22 mouse cellular contexts compared by ENCODE assay signal in the genomic region with DNA sequence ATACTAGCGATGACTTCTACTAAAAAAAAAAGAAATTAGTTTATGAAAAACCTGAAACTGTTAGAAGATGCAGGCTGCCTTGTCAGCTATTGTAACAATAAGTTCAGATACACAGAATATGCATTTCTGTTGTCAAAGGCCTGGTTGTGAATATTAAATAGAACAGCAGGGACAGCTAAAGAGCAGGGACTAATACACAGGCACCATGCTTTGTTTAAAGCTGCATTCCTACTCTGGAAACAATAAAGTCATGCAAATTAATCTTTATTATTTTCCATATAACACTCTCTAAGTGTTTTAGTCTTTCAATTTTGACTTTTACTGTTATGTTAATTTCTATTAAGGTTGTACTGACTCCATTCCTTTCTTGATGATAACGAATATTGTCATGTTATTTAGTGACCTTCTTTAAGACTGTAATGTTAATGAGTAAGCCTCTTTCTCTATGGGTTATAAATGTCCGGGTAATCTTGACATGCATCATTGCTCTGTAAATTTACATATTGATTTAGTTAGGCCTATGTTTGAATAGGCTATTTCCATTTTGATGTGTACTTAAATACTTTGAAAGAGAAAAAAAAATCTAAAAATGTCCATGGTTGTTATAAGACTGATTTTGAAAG.
DNase-seq lines count a peak whose midpoint lies in the region; ATAC-seq lines count a peak whose summit lies in the region.
"Had no signal": no experiment of that assay in that cellular context is flagged by ENCODE, and none has a peak within 500 bp of the region (broad histone marks: within the 10 kb centered on the region; RNA-seq: fewer than 3 reads in every experiment).

No protein-coding gene starts in this region.

- no peak for DNase-seq in midbrain, embryonic 10.5 days (ENCODE audit: low spot score)
- DNase-seq in neural tube, embryonic 11.5 days (ENCODE audit: low spot score): no peak
- peak; percentile 63 for DNase-seq in retina, postnatal 1 day
- no peak for DNase-seq in frontal cortex, postnatal 14 days (ENCODE audit: low spot score in 2 of 2)
- DNase-seq: adrenal gland, adult 2 months; adrenal gland, postnatal 14 days; cerebellum, adult 11 months; cerebellum, adult 2 months; cerebellum, adult 9-11 months; cerebellum, postnatal 25 days; gastrocnemius, adult 2 months; gastrocnemius, postnatal 14 days; heart, adult 11 months had no signal

- no peak overlapping the region for H3K9ac ChIP-seq in midbrain, embryonic 12.5 days (replicated peaks)
- no peak overlapping the region for H3K9ac ChIP-seq in neural tube, embryonic 11.5 days (ENCODE audit: low read length)
- no peak overlapping the region for H3K9ac ChIP-seq in neural tube, embryonic 15.5 days (replicated peaks)
- no peak overlapping the region for H3K9ac ChIP-seq in neural tube, embryonic 14.5 days (replicated peaks; ENCODE audit: low read depth, low read length)
- H3K9ac ChIP-seq: embryonic facial prominence, embryonic 12.5 days; embryonic facial prominence, embryonic 15.5 days; hindbrain, embryonic 15.5 days had no signal

- WGBS in midbrain, embryonic 12.5 days: 69% methylated on average over 3 of the region's 3 CpGs
- 79% methylated on average over 3 of the region's 3 CpGs for WGBS in midbrain, embryonic 10.5 days
- WGBS in neural tube, embryonic 11.5 days: 74% methylated on average over 3 of the region's 3 CpGs
- 49% methylated on average over 3 of the region's 3 CpGs for WGBS in neural tube, embryonic 15.5 days
- WGBS in neural tube, embryonic 14.5 days: 45% methylated on average over 3 of the region's 3 CpGs

- H3K27ac ChIP-seq in midbrain, embryonic 12.5 days (replicated peaks): no peak overlapping the region
- H3K27ac ChIP-seq in midbrain, embryonic 10.5 days (replicated peaks): no peak overlapping the region
- H3K27ac ChIP-seq in neural tube, embryonic 11.5 days (ENCODE audit: low read depth, low read length): no peak overlapping the region
- H3K27ac ChIP-seq in neural tube, embryonic 15.5 days (replicated peaks): no peak overlapping the region
- H3K27ac ChIP-seq in neural tube, embryonic 14.5 days (ENCODE audit: low read depth, low read length): no peak overlapping the region
- H3K27ac ChIP-seq: embryonic facial prominence, embryonic 12.5 days; embryonic facial prominence, embryonic 15.5 days; gastrocnemius, adult 2 months; hindbrain, embryonic 15.5 days had no signal

- H3K4me2 ChIP-seq in midbrain, embryonic 12.5 days (replicated peaks): no peak overlapping the region
- H3K4me2 ChIP-seq in neural tube, embryonic 11.5 days (ENCODE audit: low read depth): no peak overlapping the region
- H3K4me2 ChIP-seq in neural tube, embryonic 15.5 days: no peak overlapping the region
- no peak overlapping the region for H3K4me2 ChIP-seq in neural tube, embryonic 14.5 days (ENCODE audit: low read depth, low read length)
- H3K4me2 ChIP-seq: embryonic facial prominence, embryonic 12.5 days; embryonic facial prominence, embryonic 15.5 days; heart, embryonic 11.5 days; hindbrain, embryonic 15.5 days had no signal

- no peak overlapping the region for H3K4me3 ChIP-seq in midbrain, embryonic 12.5 days
- H3K4me3 ChIP-seq in midbrain, embryonic 10.5 days: no peak overlapping the region
- no peak overlapping the region for H3K4me3 ChIP-seq in neural tube, embryonic 11.5 days (ENCODE audit: low read depth, low read length)
- H3K4me3 ChIP-seq in neural tube, embryonic 15.5 days (replicated peaks): no peak overlapping the region
- H3K4me3 ChIP-seq in neural tube, embryonic 14.5 days (ENCODE audit: low read depth, low read length): no peak overlapping the region
- H3K4me3 ChIP-seq: embryonic facial prominence, embryonic 12.5 days; embryonic facial prominence, embryonic 15.5 days; gastrocnemius, adult 2 months; hindbrain, embryonic 15.5 days had no signal

- no peaks in the 10 kb centered on the region for H3K36me3 ChIP-seq in midbrain, embryonic 12.5 days
- no peaks in the 10 kb centered on the region for H3K36me3 ChIP-seq in midbrain, embryonic 10.5 days
- H3K36me3 ChIP-seq in neural tube, embryonic 11.5 days (ENCODE audit: control insufficient read depth, insufficient read depth, low read length): no peaks in the 10 kb centered on the region
- no peaks in the 10 kb centered on the region for H3K36me3 ChIP-seq in neural tube, embryonic 15.5 days
- no peaks in the 10 kb centered on the region for H3K36me3 ChIP-seq in neural tube, embryonic 14.5 days (ENCODE audit: control insufficient read depth, insufficient read depth, low read length)
- H3K36me3 ChIP-seq: embryonic facial prominence, embryonic 12.5 days; embryonic facial prominence, embryonic 15.5 days; hindbrain, embryonic 15.5 days had no signal

- ATAC-seq in midbrain, embryonic 12.5 days (ENCODE audit: low FRiP score, low read depth): peak; percentile 52; the same call in 1 of the 2 replicates
- peak; percentile 55; the same call in 1 of the 2 replicates for ATAC-seq in neural tube, embryonic 11.5 days (ENCODE audit: insufficient read depth, low FRiP score, low TSS enrichment)
- ATAC-seq in neural tube, embryonic 15.5 days (ENCODE audit: low FRiP score): no peak
- peak; percentile 34; the same call in 1 of the 2 replicates for ATAC-seq in neural tube, embryonic 14.5 days (ENCODE audit: low read depth)
- ATAC-seq: CD4-positive, CD25-positive, alpha-beta regulatory T cell, adult 4 months; forebrain, embryonic 14.5 days had no signal

- H3K4me1 ChIP-seq in midbrain, embryonic 12.5 days: no peaks in the 10 kb centered on the region
- H3K4me1 ChIP-seq in midbrain, embryonic 10.5 days: no peaks in the 10 kb centered on the region
- H3K4me1 ChIP-seq in neural tube, embryonic 11.5 days (ENCODE audit: control insufficient read depth, insufficient read depth, low read length): no peaks in the 10 kb centered on the region
- no peaks in the 10 kb centered on the region for H3K4me1 ChIP-seq in neural tube, embryonic 15.5 days
- H3K4me1 ChIP-seq in neural tube, embryonic 14.5 days (ENCODE audit: control insufficient read depth, insufficient read depth, low read length): no peaks in the 10 kb centered on the region
- H3K4me1 ChIP-seq: embryonic facial prominence, embryonic 12.5 days; embryonic facial prominence, embryonic 15.5 days; hindbrain, embryonic 15.5 days had no signal

- H3K9me3 ChIP-seq in midbrain, embryonic 12.5 days: no peaks in the 10 kb centered on the region
- no peaks in the 10 kb centered on the region for H3K9me3 ChIP-seq in midbrain, embryonic 10.5 days (replicated peaks)
- no peaks in the 10 kb centered on the region for H3K9me3 ChIP-seq in neural tube, embryonic 11.5 days (ENCODE audit: control insufficient read depth, low read length)
- no peaks in the 10 kb centered on the region for H3K9me3 ChIP-seq in neural tube, embryonic 15.5 days (replicated peaks)
- no peaks in the 10 kb centered on the region for H3K9me3 ChIP-seq in neural tube, embryonic 14.5 days (ENCODE audit: control insufficient read depth, low read length)
- H3K9me3 ChIP-seq: embryonic facial prominence, embryonic 12.5 days; embryonic facial prominence, embryonic 15.5 days; hindbrain, embryonic 15.5 days had no signal

- no peaks in the 10 kb centered on the region for H3K27me3 ChIP-seq in midbrain, embryonic 12.5 days
- no peaks in the 10 kb centered on the region for H3K27me3 ChIP-seq in midbrain, embryonic 10.5 days (ENCODE audit: low read depth, poor library complexity, severe bottlenecking)
- H3K27me3 ChIP-seq in neural tube, embryonic 11.5 days (ENCODE audit: control insufficient read depth, insufficient read depth, low read length): no peaks in the 10 kb centered on the region
- H3K27me3 ChIP-seq in neural tube, embryonic 15.5 days (replicated peaks): no peaks in the 10 kb centered on the region
- H3K27me3 ChIP-seq in neural tube, embryonic 14.5 days (ENCODE audit: control insufficient read depth, insufficient read depth, low read length): no peaks in the 10 kb centered on the region
- H3K27me3 ChIP-seq: embryonic facial prominence, embryonic 12.5 days; embryonic facial prominence, embryonic 15.5 days; hindbrain, embryonic 15.5 days had no signal
